Mouse (Mus musculus): ENCODE measurements around the gene Pomc.

DNA sequence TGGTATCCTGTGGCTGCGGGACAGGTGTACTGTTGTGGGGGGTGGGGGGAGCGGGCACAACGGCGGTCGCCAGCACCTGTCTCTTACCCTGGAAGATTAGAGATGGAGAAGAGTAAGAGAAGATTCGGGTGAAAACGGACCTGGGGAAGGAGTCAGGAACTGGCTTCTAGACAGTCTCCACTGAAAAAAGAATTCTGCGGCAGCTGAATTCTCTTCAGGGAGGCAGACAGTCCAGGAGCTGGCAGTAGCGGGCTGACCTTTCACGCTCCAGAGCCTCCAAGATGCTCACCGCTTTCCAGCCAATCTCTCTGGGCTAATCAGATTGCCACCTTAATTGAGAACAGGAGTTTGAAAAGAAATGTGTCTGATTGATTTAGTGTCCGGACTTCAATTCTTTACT is 54.0 kb downstream of the Pomc start:
- TF ChIP-seq CTCF (IDR thresholded peaks at IDR 0.05; ENCODE audit: low read depth) = no peak
- no peak for TF ChIP-seq EP300 (IDR thresholded peaks at IDR 0.05; ENCODE audit: low read depth)

All from heart, postnatal 0 days (tissue).